Mouse (Mus musculus): ENCODE measurements around the gene Laptm4a. TPM values are rescaled to one million over a fixed set of nuclear protein-coding genes. Genes with fewer than 3 reads are reported as not detected.
A peak's percentile ranks its signal among the peaks of the same experiment; 100 is the strongest.

Laptm4a gene
- total RNA-seq, 2 experiments from 2014 or later, result 179 to 188 TPM

- intact Hi-C loops (cut with DNase I), result no loop called here
- no peak for DNase-seq (ENCODE audit: low spot score in 2 of 2)
Measured at GRCm38 (mm10) chr12:8941699-8942392, 20.4 kb downstream of the Laptm4a start.

- intact Hi-C loops (cut with DNase I), result no loop called here
- no peak for DNase-seq (ENCODE audit: low spot score in 2 of 2)
Measured at GRCm38 (mm10) chr12:8947163-8947562, 25.7 kb downstream of the Laptm4a start.

GRCm38 (mm10) chr12:8947714-8948464 is 26.4 kb downstream of the Laptm4a start, which contains the start of gene Matn3:
Gene Matn3, plus strand, starts transcription at chr12:8947929.
- intact Hi-C loops (cut with DNase I), result no loop called here
- peak in 1 of 2 experiments; percentile 19 for DNase-seq (ENCODE audit: low spot score in 2 of 2)

GRCm38 (mm10) chr12:8953136-8953535 is 31.7 kb downstream of the Laptm4a start:
- intact Hi-C loops (cut with DNase I), result no loop called here
- DNase-seq (ENCODE audit: low spot score in 2 of 2), result no peak

GRCm38 (mm10) chr12:8954161-8954561 is 32.7 kb downstream of the Laptm4a start:
- intact Hi-C loops (cut with DNase I), result no loop called here
- no peak for DNase-seq (ENCODE audit: low spot score in 2 of 2)

- DNase-seq (ENCODE audit: low spot score in 2 of 2), result no peak
- intact Hi-C loops (cut with DNase I), result no loop called here
Measured at GRCm38 (mm10) chr12:8961607-8962316, 40.3 kb downstream of the Laptm4a start.

GRCm38 (mm10) chr12:8969828-8970227 is 48.4 kb downstream of the Laptm4a start:
- no peak for DNase-seq (ENCODE audit: low spot score in 2 of 2)
- intact Hi-C loops (cut with DNase I), result loop anchor here (5.0 kb wide), 1 partner anchor 43 kb away; no protein-coding TSS in a partner anchor

GRCm38 (mm10) chr12:8973820-8974465 is 52.5 kb downstream of the Laptm4a start, which contains the start of gene Wdr35:
Gene Wdr35, plus strand, starts transcription at chr12:8973892.
- peak; percentile 88 to 93 for DNase-seq (ENCODE audit: low spot score in 2 of 2)
- intact Hi-C loops (cut with DNase I), result loop anchor here (5.0 kb wide), 1 partner anchor 47 kb away; no protein-coding TSS in a partner anchor

GRCm38 (mm10) chr12:8975076-8975475 is 53.6 kb downstream of the Laptm4a start:
- no peak for DNase-seq (ENCODE audit: low spot score in 2 of 2)
- intact Hi-C loops (cut with DNase I), result no loop called here

Other genes with a start within 250 kb of the Laptm4a start
- 100 to 1,000 TPM; 155 to 160 TPM for gene Pum2, start 247.5 kb upstream of the Laptm4a start, total RNA-seq (2021)
- gene Sdc1, start 150.3 kb upstream of the Laptm4a start, total RNA-seq (2021), result 1 to 10 TPM; 2.0 to 2.4 TPM
- under 1 TPM; 0.17 to 0.22 TPM for gene Matn3, start 26.3 kb downstream of the Laptm4a start, total RNA-seq (2021)
- gene Wdr35, start 52.2 kb downstream of the Laptm4a start, total RNA-seq (2021), result 10 to 100 TPM; 41.3 to 43.9 TPM
- 1 to 10 TPM; 3.1 to 4.3 TPM for gene Ttc32, start 108.3 kb downstream of the Laptm4a start, total RNA-seq (2021)